ENCODE assay signal across 9 mouse cellular contexts in the genomic region with DNA sequence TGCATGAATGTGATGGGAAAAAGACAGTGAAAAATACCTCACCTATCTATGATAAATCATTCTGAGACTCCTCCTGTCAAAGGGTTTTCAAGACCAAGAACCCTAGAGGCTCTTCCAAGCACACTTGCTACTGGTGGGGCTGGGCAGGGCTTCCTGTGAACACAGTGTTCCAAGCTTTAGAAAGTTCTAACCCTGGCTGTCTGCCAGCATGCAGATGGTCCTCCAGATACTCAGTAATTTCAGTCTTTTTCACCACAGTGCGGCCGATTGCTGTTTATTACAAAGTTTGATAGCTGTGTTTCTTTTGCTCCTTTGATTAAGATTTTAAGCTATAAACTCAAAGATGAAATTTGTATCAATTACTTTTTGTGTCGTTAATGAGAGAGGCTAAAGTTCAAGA.
A peak's percentile ranks its signal among the peaks of the same experiment; 100 is the strongest.
DNase-seq lines count a peak whose midpoint lies in the region; ATAC-seq and TF ChIP-seq lines count a peak whose summit lies in the region.
"Had no signal": no experiment of that assay in that cellular context is flagged by ENCODE, and none has a peak within 500 bp of the region (broad histone marks: within the 10 kb centered on the region; RNA-seq: fewer than 3 reads in every experiment).

No protein-coding gene starts in this region.

- WGBS in heart, postnatal 0 days: 45% methylated on average over 3 of the region's 3 CpGs

- TF ChIP-seq EP300 in heart, postnatal 0 days (IDR thresholded peaks at IDR 0.05; ENCODE audit: low read depth): peak; percentile 62; the same call in 1 of the 2 replicates

- H3K27me3 ChIP-seq in heart, postnatal 0 days (ENCODE audit: control insufficient read depth, insufficient read depth, low read length): no peaks in the 10 kb centered on the region

- no peak overlapping the region for H3K4me2 ChIP-seq in heart, postnatal 0 days (ENCODE audit: low read depth, low read length)

- peak; percentile 61 to 64 for DNase-seq in cerebellum, adult 18-20 months
- peak; percentile 91 for DNase-seq in 416B (ENCODE audit: low read depth)
- peak; percentile 43 for DNase-seq in c-Kit-positive CD71-positive TER-119-positive erythroid progenitor cells, embryonic 14.5 days (ENCODE audit: low spot score)
- no peak for DNase-seq in heart, postnatal 0 days (ENCODE audit: low spot score)
- peak; percentile 74 for DNase-seq in layer of hippocampus, adult 9-11 months
- DNase-seq in right cerebral cortex, postnatal 14 days: peak; percentile 47
- DNase-seq in B cell, adult 2 months: no peak

- H3K27ac ChIP-seq in heart, postnatal 0 days (ENCODE audit: low read depth): peak overlapping the region; percentile 65
- H3K27ac ChIP-seq: macrophage had no signal

- TF ChIP-seq CTCF in heart, postnatal 0 days (IDR thresholded peaks at IDR 0.05; ENCODE audit: low read depth): no peak

- no peaks in the 10 kb centered on the region for H3K9me3 ChIP-seq in heart, postnatal 0 days (replicated peaks; ENCODE audit: control insufficient read depth, low read length)

- ATAC-seq in cerebellum, adult (ENCODE audit: insufficient number of reproducible peaks, low FRiP score, low TSS enrichment): no peak
- ATAC-seq in heart, postnatal 0 days (ENCODE audit: insufficient read depth, low read depth): peak; percentile 51; the same call in 1 of the 2 replicates

- no peaks in the 10 kb centered on the region for H3K36me3 ChIP-seq in heart, postnatal 0 days (replicated peaks; ENCODE audit: control insufficient read depth, insufficient read depth, low read length)

- no peak overlapping the region for H3K4me3 ChIP-seq in heart, postnatal 0 days (ENCODE audit: low read depth, low read length)

- no peak overlapping the region for H3K9ac ChIP-seq in heart, postnatal 0 days (replicated peaks; ENCODE audit: low read depth, low read length)

- 0 out of 2 replicates have a peak, but pooled peaks cover 5% of the 10 kb centered on the region for H3K4me1 ChIP-seq in heart, postnatal 0 days (ENCODE audit: control insufficient read depth, insufficient read depth)

Comparison
In these comparisons a context has a peak if more than half of its experiments do, and no peak if none do; other contexts are left out.
1. DNase-seq: peak in cerebellum, adult 18-20 months (2 of 2), 416B (single experiment), c-Kit-positive CD71-positive TER-119-positive erythroid progenitor cells, embryonic 14.5 days (single experiment), layer of hippocampus, adult 9-11 months (single experiment) and right cerebral cortex, postnatal 14 days (single experiment); none in heart, postnatal 0 days (single experiment) and B cell, adult 2 months (0 of 2).